Mouse (Mus musculus) heart, embryonic 12.5 days (tissue): Measurements from ENCODE around the gene Srgap3. TPM values are rescaled to one million over a fixed set of nuclear protein-coding genes. Genes with fewer than 3 reads are reported as not detected.

Experiments used
- ATAC-seq: fragments of 200-750 bp; cut with Nextera tagmentation; 2 replicates; pipeline ENCODE4 v1.8.0; 2017; ENCODE audit warnings: moderate TSS enrichment, moderate library complexity; ENCODE audit not compliant: insufficient number of reproducible peaks, low FRiP score
- H3K27ac ChIP-seq: fragments of 300-500 bp; sonication (generic); 2 replicates; pipeline ENCODE4 v1.5.1; 2016; ENCODE audit warnings: mild to moderate bottlenecking, moderate library complexity; ENCODE audit not compliant: poor library complexity, severe bottlenecking
- H3K27me3 ChIP-seq: fragments of 300-500 bp; sonication (generic); replicated peaks from 2 replicates; pipeline ENCODE4 v1.6.1; 2016; ENCODE audit warnings: mild to moderate bottlenecking, moderate library complexity
- H3K36me3 ChIP-seq: fragments of 300-500 bp; sonication (generic); 2 replicates; pipeline ENCODE4 v1.6.1; 2016; ENCODE audit warnings: mild to moderate bottlenecking, moderate library complexity
- H3K4me1 ChIP-seq: fragments of 300-500 bp; sonication (generic); replicated peaks from 2 replicates; pipeline ENCODE4 v1.6.1; 2016; ENCODE audit warnings: mild to moderate bottlenecking
- H3K4me2 ChIP-seq: fragments of 300-500 bp; sonication (generic); 2 replicates; pipeline ENCODE4 v1.6.1; 2016; ENCODE audit warnings: mild to moderate bottlenecking, moderate library complexity
- H3K4me3 ChIP-seq: fragments of 300-500 bp; sonication (generic); 2 replicates; pipeline ENCODE4 v1.5.1; 2016; ENCODE audit warnings: mild to moderate bottlenecking
- H3K9ac ChIP-seq: fragments of 300-500 bp; sonication (generic); 2 replicates; pipeline ENCODE4 v1.6.1; 2016; ENCODE audit warnings: mild to moderate bottlenecking, moderate library complexity
- H3K9me3 ChIP-seq: fragments of 300-500 bp; sonication (generic); replicated peaks from 2 replicates; pipeline ENCODE4 v1.6.1; 2016; ENCODE audit warnings: mild to moderate bottlenecking, moderate library complexity
- WGBS: fragments of 180-500 bp; shearing (Covaris S2); methylation state at CpG from one replicate; pipeline ENCODE4 v1.1.7; 2016; 5-methylcytosine and 5-hydroxymethylcytosine counted together
- polyA plus RNA-seq: library from polyadenylated mRNA; unstranded; fragments of >200 nt; fragmentation: Nextera tagmentation; extraction: Ambion mirVana; gene quantifications from 2 replicates; pipeline ENCODE4 v1.2.1, GENCODE M21; 2016

Srgap3 gene
- polyA plus RNA-seq, 1 experiment from 2014 or later: 1.2 TPM

DNA sequence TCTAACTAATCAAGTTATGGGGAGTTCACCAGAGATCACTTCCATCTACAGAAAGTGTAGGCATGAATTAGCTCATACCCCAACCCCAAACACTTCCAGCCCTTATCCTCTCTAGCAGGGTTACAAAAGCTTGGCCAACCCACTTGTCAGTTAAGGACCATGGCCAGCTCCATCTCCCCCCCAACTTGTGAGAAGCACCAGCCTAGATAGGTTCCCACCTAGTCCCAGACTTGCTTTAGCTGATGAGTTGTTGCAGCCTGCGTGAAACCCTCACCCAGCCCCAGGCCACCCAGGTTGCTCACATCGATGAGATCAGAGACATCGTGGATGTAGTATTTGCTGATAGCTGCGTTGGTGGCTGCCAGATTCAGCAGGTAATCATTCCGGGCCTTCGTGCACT, 170.3 kb downstream of the Srgap3 start:
- WGBS: 81% methylated on average over 6 of the region's 6 CpGs

DNA sequence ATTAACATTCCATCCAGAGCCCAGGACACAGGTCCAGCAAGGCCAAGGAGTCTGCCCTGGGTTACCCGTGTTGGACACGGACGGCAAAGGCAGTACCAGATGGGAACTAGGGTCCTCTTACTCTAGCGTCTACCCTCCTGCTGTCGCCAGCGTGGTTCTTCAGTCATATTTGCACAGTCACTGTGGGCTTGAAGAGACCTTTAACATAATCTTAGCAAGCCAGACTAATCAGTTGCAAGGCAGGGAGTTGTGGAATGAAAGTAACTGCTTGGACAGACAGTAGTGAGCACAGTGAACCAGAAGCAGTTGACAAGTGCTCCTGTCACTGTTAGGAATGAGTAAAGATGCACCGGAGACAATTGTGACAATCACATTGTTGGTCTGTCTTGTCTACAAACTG, 173.3 kb downstream of the Srgap3 start:
- WGBS: 83% methylated on average over 7 of the region's 7 CpGs
- no peak for ATAC-seq

More for the DNA sequence above, 170.3 kb downstream of the Srgap3 start:
- H3K9me3 ChIP-seq: no peaks in the 10 kb centered on the region; the same call in 1 of the 2 replicates
- no peak overlapping the region for H3K27ac ChIP-seq
- H3K4me2 ChIP-seq: no peak overlapping the region
- no peaks in the 10 kb centered on the region for H3K4me1 ChIP-seq
- H3K9ac ChIP-seq: no peak overlapping the region
- H3K27me3 ChIP-seq: no peaks in the 10 kb centered on the region
- no peaks in the 10 kb centered on the region for H3K36me3 ChIP-seq
- H3K4me3 ChIP-seq: no peak overlapping the region
- no peak for ATAC-seq

DNA sequence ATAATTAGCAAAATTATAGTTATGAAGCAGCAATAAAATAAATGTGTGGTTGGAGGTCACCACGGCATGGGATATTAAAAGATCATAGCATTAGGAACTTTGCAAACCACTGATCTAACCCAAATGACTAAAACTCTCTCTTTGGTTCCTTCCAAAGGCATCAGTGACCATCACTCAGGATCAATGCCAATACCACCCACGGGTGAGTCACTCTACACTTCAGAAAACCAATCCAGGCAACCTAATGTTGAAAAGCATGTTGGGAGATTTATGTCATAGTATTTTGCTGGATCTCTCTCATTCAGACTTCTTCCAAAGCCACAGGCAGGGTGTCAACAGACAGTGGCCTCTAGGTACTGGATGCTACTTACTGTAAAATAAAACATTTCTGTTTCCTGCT, 176.1 kb downstream of the Srgap3 start:
- ATAC-seq: no peak
- WGBS: 74% methylated on average over 2 of the region's 2 CpGs

More for the DNA sequence above, 173.3 kb downstream of the Srgap3 start:
- Histone ChIP-seq H3K36me3 (no peaks in the 10 kb centered on the region), H3K27me3 (no peaks in the 10 kb centered on the region), H3K9me3 (no peaks in the 10 kb centered on the region), H3K4me2 (no peak overlapping the region), H3K4me3 (no peak overlapping the region), H3K27ac (no peak overlapping the region), H3K9ac (no peak overlapping the region), H3K4me1 (no peaks in the 10 kb centered on the region)

DNA sequence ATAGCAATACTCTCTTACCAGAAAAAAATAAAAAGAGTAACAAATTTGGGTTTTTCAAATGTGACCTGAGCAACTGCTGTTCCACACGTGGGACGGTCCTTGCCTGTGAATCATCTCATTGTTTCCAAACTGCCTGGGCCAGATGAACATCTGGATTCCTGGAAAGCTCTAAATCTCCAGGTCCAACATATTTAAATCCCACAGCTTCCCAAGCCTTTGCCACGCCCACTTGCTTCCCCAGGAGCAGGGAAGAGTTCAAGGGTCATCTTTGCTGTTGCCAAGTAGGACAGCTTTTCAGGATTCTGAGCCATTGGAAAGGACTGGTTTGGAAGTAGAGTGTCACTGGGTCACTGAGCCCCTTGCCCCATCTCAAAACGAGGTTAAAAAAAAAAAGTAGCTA, 188.5 kb downstream of the Srgap3 start:
- ATAC-seq: no peak
- Histone ChIP-seq H3K4me1 (no peaks in the 10 kb centered on the region), H3K4me2 (no peak overlapping the region), H3K27ac (no peak overlapping the region), H3K36me3 (no peaks in the 10 kb centered on the region), H3K27me3 (no peaks in the 10 kb centered on the region), H3K9ac (no peak overlapping the region), H3K4me3 (no peak overlapping the region), H3K9me3 (no peaks in the 10 kb centered on the region)
- 65% methylated on average over 4 of the region's 4 CpGs for WGBS

More for the DNA sequence above, 176.1 kb downstream of the Srgap3 start:
- H3K36me3 ChIP-seq: no peaks in the 10 kb centered on the region
- H3K9me3 ChIP-seq: no peaks in the 10 kb centered on the region
- no peak overlapping the region for H3K9ac ChIP-seq
- H3K27me3 ChIP-seq: no peaks in the 10 kb centered on the region
- no peak overlapping the region for H3K4me2 ChIP-seq
- H3K27ac ChIP-seq: no peak overlapping the region
- no peaks in the 10 kb centered on the region for H3K4me1 ChIP-seq
- no peak overlapping the region for H3K4me3 ChIP-seq

DNA sequence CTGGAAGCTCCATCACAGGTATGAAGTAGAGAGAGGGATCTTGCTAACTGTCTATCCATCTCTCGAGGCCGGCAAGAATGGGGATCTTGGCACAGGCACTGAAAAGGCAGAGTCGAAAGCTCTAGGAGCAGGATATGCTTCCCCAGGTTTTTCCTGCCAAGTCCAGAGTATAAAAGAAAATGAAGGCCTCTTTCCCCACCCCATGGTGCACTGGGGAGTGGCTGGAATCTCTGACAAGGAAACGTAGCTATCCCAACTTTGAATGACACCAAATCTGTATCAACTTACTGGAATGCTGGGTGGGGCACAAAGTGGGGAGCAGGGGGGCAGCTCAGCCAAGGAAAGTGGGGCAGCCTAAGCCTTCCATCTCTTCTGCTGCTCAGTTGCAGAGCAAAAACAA, 190.2 kb downstream of the Srgap3 start:
- WGBS: 50% methylated on average over 4 of the region's 4 CpGs
- H3K27ac ChIP-seq: no peak overlapping the region
- no peaks in the 10 kb centered on the region for H3K27me3 ChIP-seq
- H3K4me2 ChIP-seq: no peak overlapping the region
- H3K9me3 ChIP-seq: no peaks in the 10 kb centered on the region
- no peaks in the 10 kb centered on the region for H3K4me1 ChIP-seq
- no peak overlapping the region for H3K4me3 ChIP-seq
- H3K36me3 ChIP-seq: no peaks in the 10 kb centered on the region
- no peak overlapping the region for H3K9ac ChIP-seq
- no peak for ATAC-seq

DNA sequence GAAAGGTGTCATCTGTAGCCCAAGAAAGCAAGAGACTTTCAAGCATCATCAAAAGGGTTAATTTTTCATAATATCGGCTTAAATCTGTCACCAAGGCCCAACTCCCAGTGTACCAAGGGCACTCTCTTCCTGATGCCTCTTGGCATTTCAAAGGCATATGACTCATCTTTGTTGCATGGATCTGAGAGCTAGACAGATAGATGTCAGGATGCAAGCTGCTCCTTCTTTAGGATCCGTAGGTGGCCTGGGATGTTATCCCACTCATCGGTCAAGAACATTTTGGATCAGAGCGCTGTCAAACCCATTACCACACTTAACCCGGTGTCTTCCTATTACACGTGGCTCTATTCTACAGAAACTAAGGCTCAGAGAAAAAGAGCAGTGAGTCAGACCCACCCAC, 192.1 kb downstream of the Srgap3 start:
- H3K4me1 ChIP-seq: no peaks in the 10 kb centered on the region
- no peaks in the 10 kb centered on the region for H3K27me3 ChIP-seq
- ATAC-seq: no peak
- no peaks in the 10 kb centered on the region for H3K36me3 ChIP-seq
- no peak overlapping the region for H3K27ac ChIP-seq
- WGBS: 88% methylated on average over 6 of the region's 6 CpGs
- no peak overlapping the region for H3K9ac ChIP-seq
- H3K4me2 ChIP-seq: no peak overlapping the region
- no peak overlapping the region for H3K4me3 ChIP-seq
- H3K9me3 ChIP-seq: no peaks in the 10 kb centered on the region

DNA sequence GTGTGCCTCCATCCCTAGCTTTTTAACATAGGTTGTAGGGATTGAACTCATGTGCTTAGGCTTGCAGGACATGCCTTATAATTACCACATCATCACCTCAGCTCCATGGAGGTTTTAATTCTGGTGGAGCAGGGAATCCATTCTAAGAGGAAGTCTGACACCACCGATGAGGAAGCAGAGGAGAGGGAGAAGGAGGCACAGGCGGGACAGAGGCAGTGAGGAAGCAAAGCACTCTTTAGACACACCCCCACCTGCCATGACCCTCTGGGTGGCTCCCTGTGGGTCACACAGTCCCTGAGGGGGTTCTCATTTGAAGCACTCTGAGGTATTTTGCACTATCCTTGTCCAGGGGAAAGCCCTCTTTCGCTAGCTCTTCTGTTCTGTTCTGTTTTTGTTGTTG, 194.5 kb downstream of the Srgap3 start:
- Histone ChIP-seq H3K36me3 (no peaks in the 10 kb centered on the region), H3K9ac (no peak overlapping the region), H3K27me3 (no peaks in the 10 kb centered on the region), H3K9me3 (no peaks in the 10 kb centered on the region), H3K27ac (no peak overlapping the region), H3K4me3 (no peak overlapping the region), H3K4me1 (no peaks in the 10 kb centered on the region), H3K4me2 (no peak overlapping the region)
- no peak for ATAC-seq
- WGBS: 68% methylated on average over 3 of the region's 3 CpGs

DNA sequence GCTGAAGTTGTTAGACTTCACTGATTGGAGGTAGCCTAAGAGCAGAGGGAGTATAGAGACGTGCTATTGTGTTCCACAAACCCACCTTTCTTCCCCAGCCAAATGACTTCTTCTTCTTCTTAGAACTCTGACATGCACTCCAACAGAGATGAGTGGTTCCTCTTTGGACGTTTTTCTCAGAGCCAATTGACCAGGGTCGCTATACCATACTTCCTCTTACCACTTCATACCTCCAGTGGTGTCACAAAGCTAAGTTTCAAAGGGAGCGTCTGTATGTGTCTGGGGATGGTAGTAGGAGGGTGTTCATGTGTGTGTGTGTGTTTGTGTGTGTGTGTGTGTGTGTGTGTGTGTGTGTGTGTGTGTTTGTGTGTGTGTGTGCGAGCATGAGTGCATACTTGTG, 195.1 kb downstream of the Srgap3 start:
- H3K4me1 ChIP-seq: no peaks in the 10 kb centered on the region
- ATAC-seq: no peak
- no peak overlapping the region for H3K27ac ChIP-seq
- H3K9me3 ChIP-seq: no peaks in the 10 kb centered on the region
- WGBS: 67% methylated on average over 5 of the region's 5 CpGs
- no peak overlapping the region for H3K4me3 ChIP-seq
- no peaks in the 10 kb centered on the region for H3K36me3 ChIP-seq
- no peak overlapping the region for H3K4me2 ChIP-seq
- no peaks in the 10 kb centered on the region for H3K27me3 ChIP-seq
- H3K9ac ChIP-seq: no peak overlapping the region

DNA sequence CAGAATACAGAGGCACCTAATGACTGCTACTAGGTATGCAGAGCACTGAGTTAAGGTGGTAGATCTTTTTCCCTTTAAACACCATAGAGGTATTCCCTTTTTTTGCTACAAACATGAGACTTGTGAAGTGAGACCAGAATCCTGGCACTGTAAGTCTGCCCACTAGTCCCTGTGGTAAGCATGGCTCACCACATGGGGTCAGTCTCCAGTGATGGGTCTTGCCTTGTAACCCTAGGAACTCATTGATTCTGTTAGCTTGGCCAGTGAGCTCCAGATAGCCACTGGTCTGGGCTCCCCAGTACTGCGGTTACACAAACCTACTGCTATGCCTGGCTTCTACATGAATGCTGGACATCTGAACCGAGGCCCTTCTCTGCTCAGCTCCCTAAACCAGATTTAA, 204.8 kb downstream of the Srgap3 start:
- H3K4me1 ChIP-seq: no peaks in the 10 kb centered on the region
- no peaks in the 10 kb centered on the region; the same call in 1 of the 2 replicates for H3K27me3 ChIP-seq
- no peak overlapping the region for H3K4me2 ChIP-seq
- no peak for ATAC-seq
- no peaks in the 10 kb centered on the region for H3K9me3 ChIP-seq
- no peak overlapping the region for H3K9ac ChIP-seq
- no peaks in the 10 kb centered on the region for H3K36me3 ChIP-seq
- 70% methylated on average over 2 of the region's 2 CpGs for WGBS
- no peak overlapping the region for H3K27ac ChIP-seq
- no peak overlapping the region for H3K4me3 ChIP-seq

DNA sequence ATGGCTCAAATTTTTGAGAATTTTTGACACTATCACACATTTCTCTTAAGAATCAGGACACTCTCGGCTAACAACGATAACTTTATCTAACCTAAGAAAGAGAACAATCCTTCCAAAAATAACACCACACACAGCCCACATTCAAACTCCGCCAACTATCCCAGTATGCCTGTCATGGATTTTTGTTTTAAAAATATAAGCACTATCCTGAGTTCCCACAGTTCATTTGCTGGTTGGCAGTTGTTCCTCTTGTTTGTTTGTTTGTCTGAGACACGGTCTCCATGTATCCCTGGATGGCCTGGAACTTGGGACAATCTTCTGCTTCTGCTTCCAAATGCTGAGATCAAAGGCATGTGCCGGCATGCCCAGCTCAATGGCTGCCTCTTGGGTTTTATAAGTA, 205.3 kb downstream of the Srgap3 start:
- Histone ChIP-seq H3K4me1 (no peaks in the 10 kb centered on the region), H3K27ac (no peak overlapping the region), H3K36me3 (no peaks in the 10 kb centered on the region), H3K4me2 (no peak overlapping the region), H3K4me3 (no peak overlapping the region), H3K9me3 (no peaks in the 10 kb centered on the region), H3K9ac (no peak overlapping the region), H3K27me3 (no peaks in the 10 kb centered on the region; the same call in 1 of the 2 replicates)
- no peak for ATAC-seq
- 65% methylated on average over 5 of the region's 5 CpGs for WGBS

DNA sequence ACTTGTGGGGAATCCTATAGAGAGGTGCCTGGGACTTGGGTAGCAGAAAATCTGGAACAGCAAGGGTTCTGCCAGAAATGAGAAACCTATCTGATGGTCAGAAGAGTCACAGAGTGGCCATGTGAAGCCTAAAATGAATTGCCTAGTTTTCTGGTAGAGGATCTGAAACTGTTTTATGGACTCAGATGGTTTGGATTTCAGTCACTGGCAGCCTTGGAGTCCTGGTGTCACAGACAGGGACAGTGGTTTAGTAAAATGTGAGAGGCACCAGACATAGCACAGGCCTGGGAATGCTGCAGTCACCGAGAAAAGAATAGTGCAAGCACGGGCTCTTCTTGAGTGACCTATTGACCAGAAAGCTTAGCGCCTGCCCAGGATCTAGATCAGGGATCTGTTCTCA, 207.4 kb downstream of the Srgap3 start:
- H3K27me3 ChIP-seq: no peaks in the 10 kb centered on the region; the same call in 1 of the 2 replicates
- no peak overlapping the region for H3K27ac ChIP-seq
- no peak overlapping the region for H3K9ac ChIP-seq
- H3K4me3 ChIP-seq: no peak overlapping the region
- no peak for ATAC-seq
- H3K36me3 ChIP-seq: no peaks in the 10 kb centered on the region
- no peaks in the 10 kb centered on the region for H3K4me1 ChIP-seq
- no peak overlapping the region for H3K4me2 ChIP-seq
- H3K9me3 ChIP-seq: no peaks in the 10 kb centered on the region
- WGBS: 80% methylated on average over 3 of the region's 3 CpGs

DNA sequence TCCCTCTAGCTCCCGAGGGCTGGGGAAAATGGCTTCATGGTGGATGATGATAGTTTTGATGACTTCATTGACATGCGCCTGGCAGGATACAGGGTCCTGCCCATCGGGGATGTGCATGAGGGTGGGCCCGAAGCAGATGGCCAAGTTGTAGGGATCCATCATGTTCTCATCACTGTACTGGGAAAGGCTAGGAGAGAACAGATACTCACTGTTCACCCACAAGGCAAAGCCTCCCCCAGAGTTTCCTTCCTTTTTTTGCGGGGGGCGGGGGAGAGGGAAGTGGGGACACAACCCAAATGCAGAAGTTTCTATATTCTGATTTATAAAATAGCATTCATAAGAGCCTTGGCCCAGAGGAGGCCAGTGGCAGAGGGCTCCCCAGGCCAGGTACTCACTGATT, 208.1 kb downstream of the Srgap3 start:
- H3K4me1 ChIP-seq: no peaks in the 10 kb centered on the region
- H3K27ac ChIP-seq: no peak overlapping the region
- H3K4me3 ChIP-seq: no peak overlapping the region
- ATAC-seq: no peak
- no peak overlapping the region for H3K9ac ChIP-seq
- no peaks in the 10 kb centered on the region for H3K9me3 ChIP-seq
- H3K27me3 ChIP-seq: no peaks in the 10 kb centered on the region; the same call in 1 of the 2 replicates
- H3K4me2 ChIP-seq: no peak overlapping the region
- no peaks in the 10 kb centered on the region for H3K36me3 ChIP-seq
- WGBS: 83% methylated on average over 6 of the region's 6 CpGs
